Mouse (Mus musculus): ENCODE measurements around the gene Plcg2.

GRCm38 (mm10) chr8:117518873-117519272, 20.8 kb downstream of the Plcg2 start:
- TF ChIP-seq CTCF (IDR thresholded peaks at IDR 0.05; ENCODE audit: insufficient read depth, low read length) (no peak), POLR2A (IDR thresholded peaks at IDR 0.05; ENCODE audit: borderline replicate concordance, extremely low read depth, low read depth, low read length) (no peak)

All from lung, adult 2 months (tissue).